Mouse (Mus musculus): ENCODE results near the gene Gm128.

The Gm128 gene

DNA sequence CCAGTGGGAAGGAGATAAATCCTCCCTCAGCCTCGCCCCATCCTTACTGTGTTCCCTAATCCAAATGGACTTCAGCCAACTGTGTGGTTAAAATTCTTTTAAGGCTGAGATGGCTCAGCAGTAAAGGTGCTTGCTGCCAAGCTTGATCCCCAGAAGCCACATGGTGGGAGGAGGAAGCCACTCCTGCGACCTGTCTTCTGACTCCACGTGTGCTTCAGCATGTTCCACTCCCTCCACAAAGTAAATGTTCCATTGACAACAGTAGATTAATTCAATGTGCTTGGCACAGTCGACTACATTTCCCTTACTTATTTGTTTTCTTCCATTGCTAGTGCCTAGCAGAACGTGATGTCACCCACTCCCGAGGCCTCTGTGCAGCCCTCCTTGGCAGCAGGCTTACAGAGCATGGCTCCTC is 46.7 kb downstream of the Gm128 start:
- no peak for DNase-seq (ENCODE audit: low spot score)
